Mouse (Mus musculus): Measurements from ENCODE around the gene H2-Aa. TPM values are rescaled to one million over a fixed set of nuclear protein-coding genes. Genes with fewer than 3 reads are reported as not detected.
"Not testable (repeated sequence)": the region's sequence is repeated elsewhere in the genome, so short reads cannot be mapped to it uniquely, and the experiment has no call there.

Gene H2-Aa
- total and polyA plus RNA-seq, 2 experiments from 2014 or later: 1.7 TPM; not detected in 1

GRCm38 (mm10) chr17:34316697-34317096 lies 29.1 kb upstream of the H2-Aa start:
- TF ChIP-seq EP300 (IDR thresholded peaks at IDR 0.05; ENCODE audit: low read depth) (no peak), CTCF (IDR thresholded peaks at IDR 0.05; ENCODE audit: low read depth) (no peak)
- ATAC-seq (ENCODE audit: insufficient read depth, low read depth) (no peak), DNase-seq (ENCODE audit: low spot score) (no peak)
- no peaks in the 10 kb centered on the region for H3K36me3 ChIP-seq (replicated peaks; ENCODE audit: control insufficient read depth, insufficient read depth, low read length)
- H3K4me1 ChIP-seq (ENCODE audit: control insufficient read depth, insufficient read depth): no peaks in the 10 kb centered on the region
- H3K4me3 ChIP-seq (ENCODE audit: low read depth, low read length): no peak overlapping the region
- H3K4me2 ChIP-seq (ENCODE audit: low read depth, low read length): no peak overlapping the region
- H3K27me3 ChIP-seq (ENCODE audit: control insufficient read depth, insufficient read depth, low read length): peaks cover 4% of the 10 kb centered on the region; the same call in 1 of the 2 replicates
- no peak overlapping the region for H3K27ac ChIP-seq (ENCODE audit: low read depth)
- H3K9me3 ChIP-seq (replicated peaks; ENCODE audit: control insufficient read depth, low read length): no peaks in the 10 kb centered on the region
- no peak overlapping the region for H3K9ac ChIP-seq (replicated peaks; ENCODE audit: low read depth, low read length)
- WGBS: 72% methylated on average over 2 of the region's 2 CpGs

- H3K9ac ChIP-seq (replicated peaks; ENCODE audit: low read depth, low read length): no peak overlapping the region
- H3K27ac ChIP-seq (ENCODE audit: low read depth): no peak overlapping the region
- no peak overlapping the region for H3K4me2 ChIP-seq (ENCODE audit: low read depth, low read length)
- H3K4me1 ChIP-seq (ENCODE audit: control insufficient read depth, insufficient read depth): no peaks in the 10 kb centered on the region
- TF ChIP-seq CTCF (IDR thresholded peaks at IDR 0.05; ENCODE audit: low read depth): no peak
- TF ChIP-seq EP300 (IDR thresholded peaks at IDR 0.05; ENCODE audit: low read depth): no peak
- WGBS: 60% methylated on average over 1 of the region's 1 CpGs
- H3K4me3 ChIP-seq (ENCODE audit: low read depth, low read length): no peak overlapping the region
- H3K9me3 ChIP-seq (replicated peaks; ENCODE audit: control insufficient read depth, low read length): no peaks in the 10 kb centered on the region
- H3K36me3 ChIP-seq (replicated peaks; ENCODE audit: control insufficient read depth, insufficient read depth, low read length): no peaks in the 10 kb centered on the region
- ATAC-seq (ENCODE audit: insufficient read depth, low read depth) (no peak), DNase-seq (ENCODE audit: low spot score) (no peak)
- H3K27me3 ChIP-seq (ENCODE audit: control insufficient read depth, insufficient read depth, low read length): peaks cover 4% of the 10 kb centered on the region; the same call in 1 of the 2 replicates
Observed at GRCm38 (mm10) chr17:34315512-34315911, 27.9 kb upstream of the H2-Aa start.

- H3K4me3 ChIP-seq (ENCODE audit: low read depth, low read length): no peak overlapping the region
- WGBS: 67% methylated on average over 9 of the region's 9 CpGs
- no peak for ATAC-seq (ENCODE audit: insufficient read depth, low read depth)
- H3K9me3 ChIP-seq (replicated peaks; ENCODE audit: control insufficient read depth, low read length): no peaks in the 10 kb centered on the region
- H3K27ac ChIP-seq (ENCODE audit: low read depth): no peak overlapping the region
- TF ChIP-seq CTCF (IDR thresholded peaks at IDR 0.05; ENCODE audit: low read depth) (no peak), EP300 (IDR thresholded peaks at IDR 0.05; ENCODE audit: low read depth) (no peak)
- no peaks in the 10 kb centered on the region for H3K36me3 ChIP-seq (replicated peaks; ENCODE audit: control insufficient read depth, insufficient read depth, low read length)
- no peak overlapping the region for H3K9ac ChIP-seq (replicated peaks; ENCODE audit: low read depth, low read length)
- H3K4me1 ChIP-seq (ENCODE audit: control insufficient read depth, insufficient read depth): 0 out of 2 replicates have a peak, but pooled peaks cover 3% of the 10 kb centered on the region
- H3K27me3 ChIP-seq (ENCODE audit: control insufficient read depth, insufficient read depth, low read length): peaks cover 3% of the 10 kb centered on the region; the same call in 1 of the 2 replicates
- no peak overlapping the region for H3K4me2 ChIP-seq (ENCODE audit: low read depth, low read length)
- DNase-seq (ENCODE audit: low spot score): no peak
Observed at GRCm38 (mm10) chr17:34314286-34314685, 26.7 kb upstream of the H2-Aa start.

GRCm38 (mm10) chr17:34313393-34313792 lies 25.8 kb upstream of the H2-Aa start:
- ATAC-seq (ENCODE audit: insufficient read depth, low read depth) (peak; percentile 52; the same call in 1 of the 2 replicates), DNase-seq (ENCODE audit: low spot score) (peak; percentile 64)
- Histone ChIP-seq H3K27me3 (ENCODE audit: control insufficient read depth, insufficient read depth, low read length) (no peaks in the 10 kb centered on the region), H3K36me3 (replicated peaks; ENCODE audit: control insufficient read depth, insufficient read depth, low read length) (no peaks in the 10 kb centered on the region), H3K9ac (replicated peaks; ENCODE audit: low read depth, low read length) (no peak overlapping the region), H3K4me1 (ENCODE audit: control insufficient read depth, insufficient read depth) (0 out of 2 replicates have a peak, but pooled peaks cover 6% of the 10 kb centered on the region), H3K9me3 (replicated peaks; ENCODE audit: control insufficient read depth, low read length) (no peaks in the 10 kb centered on the region), H3K4me3 (ENCODE audit: low read depth, low read length) (no peak overlapping the region), H3K27ac (ENCODE audit: low read depth) (no peak overlapping the region), H3K4me2 (ENCODE audit: low read depth, low read length) (no peak overlapping the region)
- WGBS: 35% methylated on average over 3 of the region's 3 CpGs
- TF ChIP-seq EP300 (IDR thresholded peaks at IDR 0.05; ENCODE audit: low read depth) (no peak), CTCF (IDR thresholded peaks at IDR 0.05; ENCODE audit: low read depth) (peak; percentile 87)

GRCm38 (mm10) chr17:34312185-34312584 lies 24.6 kb upstream of the H2-Aa start:
- H3K27ac ChIP-seq (ENCODE audit: low read depth): no peak overlapping the region
- DNase-seq (ENCODE audit: low spot score) (no peak), ATAC-seq (ENCODE audit: insufficient read depth, low read depth) (no peak)
- no peak overlapping the region for H3K4me2 ChIP-seq (ENCODE audit: low read depth, low read length)
- no peaks in the 10 kb centered on the region for H3K9me3 ChIP-seq (replicated peaks; ENCODE audit: control insufficient read depth, low read length)
- no peaks in the 10 kb centered on the region for H3K27me3 ChIP-seq (ENCODE audit: control insufficient read depth, insufficient read depth, low read length)
- H3K4me3 ChIP-seq (ENCODE audit: low read depth, low read length): no peak overlapping the region
- H3K4me1 ChIP-seq (ENCODE audit: control insufficient read depth, insufficient read depth): 0 out of 2 replicates have a peak, but pooled peaks cover 6% of the 10 kb centered on the region
- 79% methylated on average over 1 of the region's 1 CpGs for WGBS
- H3K36me3 ChIP-seq (replicated peaks; ENCODE audit: control insufficient read depth, insufficient read depth, low read length): no peaks in the 10 kb centered on the region
- no peak for TF ChIP-seq CTCF (IDR thresholded peaks at IDR 0.05; ENCODE audit: low read depth)
- no peak for TF ChIP-seq EP300 (IDR thresholded peaks at IDR 0.05; ENCODE audit: low read depth)
- no peak overlapping the region for H3K9ac ChIP-seq (replicated peaks; ENCODE audit: low read depth, low read length)

GRCm38 (mm10) chr17:34310526-34310925 lies 22.9 kb upstream of the H2-Aa start:
- H3K36me3 ChIP-seq (replicated peaks; ENCODE audit: control insufficient read depth, insufficient read depth, low read length); H3K4me3 ChIP-seq (ENCODE audit: low read depth, low read length); DNase-seq (ENCODE audit: low spot score); H3K27me3 ChIP-seq (ENCODE audit: control insufficient read depth, insufficient read depth, low read length); H3K9ac ChIP-seq (replicated peaks; ENCODE audit: low read depth, low read length); H3K27ac ChIP-seq (ENCODE audit: low read depth); H3K4me2 ChIP-seq (ENCODE audit: low read depth, low read length); ATAC-seq (ENCODE audit: insufficient read depth, low read depth); H3K4me1 ChIP-seq (ENCODE audit: control insufficient read depth, insufficient read depth); H3K9me3 ChIP-seq (replicated peaks; ENCODE audit: control insufficient read depth, low read length): not testable (repeated sequence)
- WGBS: 63% methylated on average over 3 of the region's 3 CpGs

All from heart, postnatal 0 days (tissue).